Comparison of ENCODE assay signal across 8 mouse cellular contexts in the genomic region with DNA sequence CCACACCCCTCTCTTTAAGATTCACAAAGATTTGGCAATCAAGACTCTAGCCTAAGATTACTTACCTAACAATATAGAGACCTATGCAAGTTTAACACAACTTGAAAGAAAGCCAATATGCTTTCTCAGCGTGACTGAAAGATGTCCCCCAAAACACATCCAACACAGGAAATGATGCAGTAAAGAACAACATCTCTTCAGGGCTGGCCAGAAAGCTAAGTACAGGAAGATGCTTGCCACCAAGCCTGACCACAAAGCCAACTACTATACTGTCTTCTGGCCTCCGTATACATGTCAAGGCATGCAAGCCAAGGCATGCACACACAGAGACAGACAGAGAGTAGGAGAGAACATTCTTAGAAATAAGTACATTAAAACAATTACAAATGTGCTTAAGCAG. TPM values are rescaled to one million over a fixed set of nuclear protein-coding genes. Genes with fewer than 3 reads are reported as not detected.
A peak's percentile ranks its signal among the peaks of the same experiment; 100 is the strongest.
DNase-seq lines count a peak whose midpoint lies in the region; ATAC-seq and TF ChIP-seq lines count a peak whose summit lies in the region.

No protein-coding gene starts in this region.

- DNase-seq in lung, adult 18-20 months = no peak
- no peak for DNase-seq in embryonic facial prominence, embryonic 10.5 days (ENCODE audit: low spot score)
- DNase-seq in right cerebral cortex, postnatal 25 days = no peak
- no peak for DNase-seq in adrenal gland, postnatal 4 days (ENCODE audit: low spot score in 2 of 2)
- DNase-seq in kidney, adult 8-10 months = no peak

- WGBS in lung, embryonic 15.5 days = 67% methylated on average over 2 of the region's 2 CpGs
- 82% methylated on average over 2 of the region's 2 CpGs for whole genome bisulfite sequencing in embryonic facial prominence, embryonic 10.5 days
- WGBS in intestine, postnatal 0 days = 53% methylated on average over 2 of the region's 2 CpGs
- 89% methylated on average over 2 of the region's 2 CpGs for WGBS in neural tube, embryonic 15.5 days

- no peaks in the 10 kb centered on the region for H3K27me3 ChIP-seq in lung, embryonic 15.5 days
- H3K27me3 ChIP-seq in embryonic facial prominence, embryonic 10.5 days (replicated peaks; ENCODE audit: low read depth, poor library complexity, severe bottlenecking) = no peaks in the 10 kb centered on the region
- H3K27me3 ChIP-seq in intestine, postnatal 0 days (replicated peaks; ENCODE audit: control insufficient read depth, insufficient read depth, low read length) = no peaks in the 10 kb centered on the region
- no peaks in the 10 kb centered on the region for H3K27me3 ChIP-seq in neural tube, embryonic 15.5 days (replicated peaks)

- H3K4me3 ChIP-seq in lung, embryonic 15.5 days = peak overlapping the region; percentile 63
- H3K4me3 ChIP-seq in embryonic facial prominence, embryonic 10.5 days = peak overlapping the region; percentile 94
- peak overlapping the region; percentile 98 for H3K4me3 ChIP-seq in intestine, postnatal 0 days (ENCODE audit: low read depth, low read length)
- peak overlapping the region; percentile 95; the same call in 1 of the 2 replicates for H3K4me3 ChIP-seq in neural tube, embryonic 15.5 days (replicated peaks)

- no peaks in the 10 kb centered on the region for H3K36me3 ChIP-seq in lung, embryonic 15.5 days
- H3K36me3 ChIP-seq in embryonic facial prominence, embryonic 10.5 days (replicated peaks) = 0 out of 2 replicates have a peak, but pooled peaks cover 4% of the 10 kb centered on the region
- H3K36me3 ChIP-seq in intestine, postnatal 0 days (ENCODE audit: control insufficient read depth, insufficient read depth) = no peaks in the 10 kb centered on the region
- no peaks in the 10 kb centered on the region; the same call in 1 of the 2 replicates for H3K36me3 ChIP-seq in neural tube, embryonic 15.5 days

- peak overlapping the region; percentile 77 for H3K4me2 ChIP-seq in lung, embryonic 15.5 days
- H3K4me2 ChIP-seq in intestine, postnatal 0 days (replicated peaks; ENCODE audit: low read depth) = peak overlapping the region; percentile 77
- peak overlapping the region; percentile 81 for H3K4me2 ChIP-seq in neural tube, embryonic 15.5 days

- H3K9ac ChIP-seq in lung, embryonic 15.5 days = no peak overlapping the region
- no peak overlapping the region for H3K9ac ChIP-seq in intestine, postnatal 0 days (ENCODE audit: low read depth, low read length)
- H3K9ac ChIP-seq in neural tube, embryonic 15.5 days (replicated peaks) = no peak overlapping the region

- no peaks in the 10 kb centered on the region for H3K9me3 ChIP-seq in lung, embryonic 15.5 days
- no peaks in the 10 kb centered on the region for H3K9me3 ChIP-seq in embryonic facial prominence, embryonic 10.5 days
- no peaks in the 10 kb centered on the region for H3K9me3 ChIP-seq in intestine, postnatal 0 days (ENCODE audit: control insufficient read depth)
- no peaks in the 10 kb centered on the region for H3K9me3 ChIP-seq in neural tube, embryonic 15.5 days (replicated peaks)

- peaks cover 24% of the 10 kb centered on the region for H3K4me1 ChIP-seq in lung, embryonic 15.5 days
- peaks cover 20% of the 10 kb centered on the region for H3K4me1 ChIP-seq in embryonic facial prominence, embryonic 10.5 days
- H3K4me1 ChIP-seq in intestine, postnatal 0 days (replicated peaks; ENCODE audit: control insufficient read depth, insufficient read depth, low read length) = no peaks in the 10 kb centered on the region; the same call in 1 of the 2 replicates
- peaks cover 27% of the 10 kb centered on the region for H3K4me1 ChIP-seq in neural tube, embryonic 15.5 days

- ATAC-seq in lung, embryonic 15.5 days (ENCODE audit: borderline replicate concordance, extremely low read depth, low FRiP score, low TSS enrichment) = no peak
- no peak for ATAC-seq in intestine, postnatal 0 days
- ATAC-seq in neural tube, embryonic 15.5 days (ENCODE audit: low FRiP score) = no peak

- no peak for TF ChIP-seq CTCF in intestine, postnatal 0 days (IDR thresholded peaks at IDR 0.05; ENCODE audit: low read depth)

- H3K27ac ChIP-seq in lung, embryonic 15.5 days = no peak overlapping the region
- no peak overlapping the region for H3K27ac ChIP-seq in embryonic facial prominence, embryonic 10.5 days (replicated peaks)
- H3K27ac ChIP-seq in intestine, postnatal 0 days (ENCODE audit: low read depth, low read length) = no peak overlapping the region; the same call in 1 of the 2 replicates
- no peak overlapping the region for H3K27ac ChIP-seq in neural tube, embryonic 15.5 days (replicated peaks)

RNA-seq across cellular contexts. Expression of a gene that starts 2.0 kb away (rescaled TPM):
- 69.7 and 75.9 TPM in 2 replicates for polyA plus RNA-seq in lung, embryonic 15.5 days (2015; fragmentation: Nextera tagmentation; extraction: Ambion mirVana)
- 59.9 and 60.8 TPM in 2 replicates for polyA plus RNA-seq in embryonic facial prominence, embryonic 10.5 days (2016; fragmentation: Nextera tagmentation; extraction: Ambion mirVana)
- 100 and 101 TPM in 2 replicates for polyA plus RNA-seq in intestine, postnatal 0 days (2015; fragmentation: Nextera tagmentation; extraction: Ambion mirVana)
- 30.9 and 49.9 TPM in 2 replicates for polyA plus RNA-seq in neural tube, embryonic 15.5 days (2015; fragmentation: Nextera tagmentation; extraction: Ambion mirVana)
- 100 to 1,000 TPM; 126 to 142 TPM for total RNA-seq in adrenal gland, postnatal 4 days (2021)

RNA-seq across cellular contexts. Expression of a gene that starts 35.2 kb away (rescaled TPM):
- polyA plus RNA-seq in lung, embryonic 15.5 days (2015; fragmentation: Nextera tagmentation; extraction: Ambion mirVana) = 25.7 and 27.3 TPM in 2 replicates
- 34.3 and 34.8 TPM in 2 replicates for polyA plus RNA-seq in embryonic facial prominence, embryonic 10.5 days (2016; fragmentation: Nextera tagmentation; extraction: Ambion mirVana)
- 7.2 and 9.0 TPM in 2 replicates for polyA plus RNA-seq in intestine, postnatal 0 days (2015; fragmentation: Nextera tagmentation; extraction: Ambion mirVana)
- polyA plus RNA-seq in neural tube, embryonic 15.5 days (2015; fragmentation: Nextera tagmentation; extraction: Ambion mirVana) = 107 and 123 TPM in 2 replicates
- 10 to 100 TPM; 95.4 TPM for total RNA-seq in adrenal gland, postnatal 4 days (2021)
